Mouse (Mus musculus): ENCODE results near the gene Olfr1330. TPM values are rescaled to one million over a fixed set of nuclear protein-coding genes. Genes with fewer than 3 reads are reported as not detected.
A peak's percentile ranks its signal among the peaks of the same experiment; 100 is the strongest.
"Not testable (repeated sequence)": the region's sequence is repeated elsewhere in the genome, so short reads cannot be mapped to it uniquely, and the experiment has no call there.

Gene Olfr1330
- not detected for total RNA-seq (2021)
- long read RNA-seq, experiment 1 = 0 reads
- long read RNA-seq, experiment 2 = 0 reads

DNA sequence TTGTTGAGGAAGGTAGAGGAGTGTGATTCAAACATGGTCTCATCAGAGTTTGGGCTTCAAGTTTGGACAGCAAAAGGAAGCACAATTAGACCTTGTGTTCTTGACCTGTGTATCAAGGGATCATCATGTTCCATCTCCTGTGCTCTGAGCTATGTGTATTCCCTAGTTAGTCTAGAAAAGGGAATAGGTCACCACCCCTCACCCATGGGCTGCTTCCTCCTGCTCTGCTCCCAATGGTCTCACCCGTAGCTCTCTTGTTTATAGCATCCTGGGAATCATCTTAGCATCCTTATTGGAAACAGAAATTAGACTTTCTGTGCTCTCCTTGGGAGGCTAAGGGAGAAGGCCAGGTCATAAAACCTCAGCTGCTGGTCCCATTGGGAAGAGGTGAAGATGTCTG, at the start of gene Olfr1330:
Gene Olfr1330, plus strand, starts transcription at position 301 of the 400 bp plus-strand sequence.
- DNase-seq (ENCODE audit: low spot score in 2 of 2) = no peak

- DNase-seq (ENCODE audit: low spot score in 2 of 2) = no peak
These were observed 26.6 kb upstream of the Olfr1330 start for GRCm38 (mm10) chr4:118861791-118862190.

DNA sequence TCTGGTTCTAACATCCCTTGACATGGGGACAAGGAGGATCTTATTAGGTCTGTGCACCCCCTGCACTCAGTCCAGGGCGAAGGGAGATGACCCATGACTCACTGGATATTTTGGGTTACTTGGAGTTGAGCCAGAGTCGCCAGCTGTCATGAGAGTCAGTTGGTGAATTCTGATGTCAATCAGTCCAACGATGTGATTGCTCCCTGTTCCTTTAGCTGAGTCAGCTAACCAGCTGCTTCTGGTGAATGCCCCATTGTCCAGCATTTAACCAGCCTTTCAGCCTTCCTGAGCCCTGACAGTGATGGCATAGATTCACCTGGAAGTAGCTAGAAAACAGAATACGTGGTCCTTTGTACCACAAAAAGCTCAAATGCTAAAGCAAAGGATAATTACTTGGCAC, 25.7 kb upstream of the Olfr1330 start:
- DNase-seq (ENCODE audit: low spot score in 2 of 2) = peak in 1 of 2 experiments; percentile 1

DNA sequence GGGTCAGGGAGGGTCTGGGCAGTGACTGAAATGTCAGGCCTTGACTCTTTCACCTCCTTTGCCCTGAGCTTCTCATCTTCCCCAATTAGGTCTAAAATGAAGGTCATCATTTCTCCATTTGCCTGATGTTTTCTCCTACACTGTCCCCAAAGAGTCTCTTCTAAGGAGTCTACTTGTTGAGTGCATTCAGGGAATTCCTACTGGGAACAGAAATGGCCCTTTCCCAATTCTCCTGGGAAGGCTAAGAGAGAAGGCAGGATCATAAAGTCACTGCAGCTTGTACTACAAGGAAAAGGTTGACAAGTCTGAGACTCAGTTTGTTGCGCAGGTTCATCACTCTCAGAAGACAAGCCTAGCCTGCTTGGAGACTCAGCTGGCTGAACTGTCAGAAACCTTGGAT, 24.0 kb upstream of the Olfr1330 start, which contains the start of gene Olfr1331:
Gene Olfr1331, plus strand, starts transcription at position 301 of the 400 bp plus-strand sequence.
- DNase-seq (ENCODE audit: low spot score in 2 of 2) = no peak

DNA sequence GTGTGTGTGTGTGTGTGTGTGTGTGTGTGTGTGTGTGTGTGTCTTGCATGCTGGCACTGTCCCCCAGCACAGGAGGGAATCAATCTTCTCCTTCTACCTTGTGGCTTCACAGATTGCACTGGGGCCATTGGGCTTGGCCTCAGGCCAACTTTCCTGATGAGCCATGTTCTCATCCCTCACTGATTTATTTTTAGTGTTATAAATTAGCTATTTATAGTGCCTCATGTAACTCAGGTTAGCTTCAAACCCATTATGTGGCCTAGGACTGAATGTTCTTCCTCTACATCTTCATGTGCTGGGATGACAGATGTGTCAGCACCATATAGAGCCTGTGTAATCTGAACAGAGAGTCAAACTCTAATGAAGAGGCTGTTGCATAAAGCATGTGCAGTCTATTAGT, 20.8 kb upstream of the Olfr1330 start:
- no peak for DNase-seq (ENCODE audit: low spot score in 2 of 2)

- no peak for DNase-seq (ENCODE audit: low spot score in 2 of 2)
These were observed 13.6 kb downstream of the Olfr1330 start for GRCm38 (mm10) chr4:118901981-118902380.

- DNase-seq (ENCODE audit: low spot score in 2 of 2) = not testable (repeated sequence)
These were observed 29.0 kb downstream of the Olfr1330 start, which contains the start of gene Olfr1329 for GRCm38 (mm10) chr4:118917365-118917764. Olfr1329 (minus strand) TSS chr4:118917465.

DNA sequence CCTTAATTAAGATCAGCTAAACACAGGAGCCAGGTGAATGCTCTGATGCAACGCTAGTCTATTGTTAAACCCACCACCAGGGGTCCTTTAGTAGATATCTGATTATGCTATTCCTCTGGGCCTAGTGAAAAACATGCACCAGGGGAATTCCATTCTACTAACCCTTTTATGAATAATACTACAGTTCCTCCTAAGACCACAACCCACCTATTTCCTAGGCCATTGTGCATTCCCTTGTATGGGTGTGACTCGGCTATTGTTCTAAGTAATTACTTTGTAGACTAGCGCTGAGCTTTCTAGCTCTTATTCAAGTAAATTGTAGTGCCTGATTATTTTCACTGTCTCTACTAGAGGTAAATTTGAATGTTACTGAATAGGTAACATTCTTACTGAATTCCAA, 42.9 kb downstream of the Olfr1330 start:
- DNase-seq (ENCODE audit: low spot score in 2 of 2) = not testable (repeated sequence)

DNA sequence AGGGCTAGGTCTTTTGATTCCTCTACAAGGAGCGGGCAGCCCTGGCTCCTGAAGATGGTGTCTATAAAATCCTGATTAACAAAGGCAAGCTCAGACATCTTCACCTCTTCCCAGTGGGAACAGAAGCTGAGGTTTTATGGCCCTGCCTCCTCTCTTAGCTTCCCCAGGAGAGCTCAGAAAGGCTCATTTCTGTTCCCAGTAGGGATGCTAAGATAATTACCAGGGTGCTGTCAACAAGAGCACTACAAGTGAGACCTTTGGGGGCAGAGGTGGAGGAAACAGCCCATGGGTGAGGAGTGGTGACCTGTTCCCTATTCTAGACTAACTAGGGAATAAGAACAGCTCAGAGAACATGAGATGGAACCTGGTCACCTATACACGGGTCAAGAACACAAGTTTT, 50.1 kb downstream of the Olfr1330 start, which contains the start of gene Olfr1328:
Gene Olfr1328, minus strand, starts transcription at position 101 of the 400 bp plus-strand sequence.
- DNase-seq (ENCODE audit: low spot score in 2 of 2) = no peak

Other genes with a start within 250 kb of the Olfr1330 start
- gene Olfr62, start 229.6 kb upstream of the Olfr1330 start, total RNA-seq (2021) = not detected
- gene Olfr1342, start 195.8 kb upstream of the Olfr1330 start, total RNA-seq (2021) = not detected
- gene Olfr1341, start 185.1 kb upstream of the Olfr1330 start, total RNA-seq (2021) = not detected
- not detected for gene Olfr1340, start 168.5 kb upstream of the Olfr1330 start, total RNA-seq (2021)
- not detected for gene Olfr1339, start 156.4 kb upstream of the Olfr1330 start, total RNA-seq (2021)
- not detected for gene Olfr1338, start 129.9 kb upstream of the Olfr1330 start, total RNA-seq (2021)
- gene Olfr1337, start 106.0 kb upstream of the Olfr1330 start, total RNA-seq (2021) = not detected
- gene Olfr1335, start 78.7 kb upstream of the Olfr1330 start, total RNA-seq (2021) = not detected
- not detected for gene Olfr1333, start 52.3 kb upstream of the Olfr1330 start, total RNA-seq (2021)
- not detected for gene Olfr1331, start 23.9 kb upstream of the Olfr1330 start, total RNA-seq (2021)
- gene Olfr1329, start 28.9 kb downstream of the Olfr1330 start, total RNA-seq (2021) = not detected
- gene Olfr1328, start 50.0 kb downstream of the Olfr1330 start, total RNA-seq (2021) = not detected
- gene Lao1, start 73.0 kb downstream of the Olfr1330 start, total RNA-seq (2021) = not detected
- 10 to 100 TPM; 75.2 to 91.1 TPM for gene Slc2a1, start 220.1 kb downstream of the Olfr1330 start, total RNA-seq (2021)